ENCODE assay signal across 12 mouse cellular contexts in the genomic region with DNA sequence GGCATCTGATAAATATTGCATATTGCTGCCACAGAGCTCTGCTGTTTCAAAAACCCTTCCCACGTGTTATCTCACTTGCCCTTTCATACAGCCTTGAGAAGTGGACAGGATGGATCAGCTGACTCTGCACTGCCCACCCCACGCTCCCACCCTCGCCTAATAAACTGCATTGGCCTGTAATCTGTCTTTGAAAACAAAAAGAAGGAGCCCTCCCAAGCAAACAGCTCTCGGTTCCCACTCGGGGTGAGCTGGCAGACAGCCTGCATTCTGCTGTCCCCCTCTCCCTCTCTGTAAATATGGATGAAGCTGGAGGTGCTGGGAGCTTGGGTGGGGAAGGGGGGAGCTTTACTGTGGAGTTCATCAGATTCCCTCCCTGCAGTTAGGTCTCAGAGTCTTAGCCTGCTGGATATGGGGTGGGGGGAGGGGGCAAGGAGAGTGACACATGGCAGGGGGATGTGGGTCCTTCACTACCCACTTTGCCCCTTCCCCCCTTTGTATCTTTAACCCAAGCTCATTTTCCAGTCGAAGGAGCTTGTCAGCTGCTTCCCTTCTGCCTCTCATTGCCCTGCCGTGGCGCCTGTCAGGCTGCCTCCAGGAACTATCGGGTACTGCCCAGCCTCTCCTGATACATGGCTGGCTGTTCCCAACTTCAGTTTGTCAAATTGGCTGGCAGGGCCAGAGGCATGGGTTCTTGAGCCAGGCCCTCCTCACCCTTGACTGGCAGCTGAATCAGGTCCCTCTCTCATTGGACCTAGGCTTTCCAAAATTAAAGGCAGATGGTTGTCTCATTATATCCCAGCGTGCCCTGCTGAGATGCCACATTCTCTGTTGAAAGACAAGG. TPM values are rescaled to one million over a fixed set of nuclear protein-coding genes. Genes with fewer than 3 reads are reported as not detected.
DNase-seq lines count a peak whose midpoint lies in the region; ATAC-seq lines count a peak whose summit lies in the region.
"Had no signal": no experiment of that assay in that cellular context is flagged by ENCODE, and none has a peak within 500 bp of the region (broad histone marks: within the 10 kb centered on the region; RNA-seq: fewer than 3 reads in every experiment).

No protein-coding gene starts in this region.

- no peak overlapping the region for H3K9ac ChIP-seq in hindbrain, embryonic 12.5 days
- H3K9ac ChIP-seq: heart, embryonic 15.5 days; limb, embryonic 13.5 days had no signal

- peak; percentile 62 for DNase-seq in adrenal gland, adult 2 months
- DNase-seq in adrenal gland, adult 18-20 months (ENCODE audit: low spot score in 2 of 2) = no peak
- DNase-seq in right cerebral cortex, postnatal 10 days (ENCODE audit: low spot score in 2 of 2) = peak; percentile 43 to 52
- DNase-seq in right cerebral cortex, postnatal 14 days = no peak
- no peak for DNase-seq in layer of hippocampus, postnatal 36 days
- no peak for DNase-seq in frontal cortex, postnatal 36 days (ENCODE audit: low spot score in 2 of 2)
- no peak for DNase-seq in layer of hippocampus, postnatal 25 days (ENCODE audit: extremely low spot score in 1 of 2, low spot score in 1 of 2)
- DNase-seq: kidney, postnatal 36 days had no signal

- peaks cover 8% of the 10 kb centered on the region for H3K36me3 ChIP-seq in hindbrain, embryonic 12.5 days
- H3K36me3 ChIP-seq: heart, embryonic 15.5 days had no signal

- peaks cover 33% of the 10 kb centered on the region for H3K4me1 ChIP-seq in hindbrain, embryonic 12.5 days
- H3K4me1 ChIP-seq: heart, embryonic 15.5 days had no signal

- H3K9me3 ChIP-seq in hindbrain, embryonic 12.5 days (replicated peaks) = no peaks in the 10 kb centered on the region
- H3K9me3 ChIP-seq: heart, embryonic 15.5 days; limb, embryonic 13.5 days had no signal

- ATAC-seq in hindbrain, embryonic 12.5 days (ENCODE audit: low FRiP score) = peak; percentile 70

- no peaks in the 10 kb centered on the region for H3K27me3 ChIP-seq in hindbrain, embryonic 12.5 days
- H3K27me3 ChIP-seq: heart, embryonic 15.5 days; limb, embryonic 13.5 days had no signal

- no peak overlapping the region for H3K4me2 ChIP-seq in hindbrain, embryonic 12.5 days (replicated peaks)
- H3K4me2 ChIP-seq: heart, embryonic 15.5 days; limb, embryonic 13.5 days had no signal

- peak overlapping the region; percentile 75 for H3K27ac ChIP-seq in hindbrain, embryonic 12.5 days
- H3K27ac ChIP-seq: heart, embryonic 15.5 days; limb, embryonic 13.5 days had no signal

- 40% methylated on average over 10 of the region's 10 CpGs for WGBS in hindbrain, embryonic 12.5 days

- no peak overlapping the region for H3K4me3 ChIP-seq in hindbrain, embryonic 12.5 days
- H3K4me3 ChIP-seq: erythroblast, embryonic 14.5 days; heart, embryonic 15.5 days; limb, embryonic 13.5 days had no signal

RNA-seq across cellular contexts. Expression of a gene that starts 10.6 kb away (rescaled TPM):
- 100 to 1,000 TPM; 201 to 299 TPM for total RNA-seq in adrenal gland, adult 2 months (2021)
- polyA plus RNA-seq in adrenal gland, adult 2 months (2012; rRNA removed) = 191 and 211 TPM in 2 replicates
- total RNA-seq in adrenal gland, adult 18-20 months (2021) = 100 to 1,000 TPM; 209 to 250 TPM
- polyA plus RNA-seq in hindbrain, embryonic 12.5 days (2016; fragmentation: Nextera tagmentation; extraction: Ambion mirVana) = 190 and 196 TPM in 2 replicates
- total RNA-seq in layer of hippocampus, postnatal 36 days (2021) = 10 to 100 TPM; 79.6 to 85.8 TPM
- 100 to 1,000 TPM in 1 of 2 experiments, 10 to 100 TPM in 1; 82.2 to 112 TPM for total RNA-seq in layer of hippocampus, postnatal 25 days (2021)
- polyA plus RNA-seq: erythroblast, embryonic 14.5 days had no signal

RNA-seq across cellular contexts. Expression of a gene that starts 18.8 kb away (rescaled TPM):
- total RNA-seq in adrenal gland, adult 2 months (2021) = 1 to 10 TPM; 5.0 to 5.2 TPM
- 11.7 and 13.8 TPM in 2 replicates for polyA plus RNA-seq in adrenal gland, adult 2 months (2012; rRNA removed)
- total RNA-seq in adrenal gland, adult 18-20 months (2021) = 1 to 10 TPM; 4.5 to 8.9 TPM
- 1.9 and 2.1 TPM in 2 replicates for polyA plus RNA-seq in hindbrain, embryonic 12.5 days (2016; fragmentation: Nextera tagmentation; extraction: Ambion mirVana)
- total RNA-seq in layer of hippocampus, postnatal 36 days (2021) = 1 to 10 TPM; 6.8 to 7.9 TPM
- 10 to 100 TPM in 1 of 2 experiments, 1 to 10 TPM in 1; 8.3 to 10.6 TPM for total RNA-seq in layer of hippocampus, postnatal 25 days (2021)
- polyA plus RNA-seq: erythroblast, embryonic 14.5 days had no signal

RNA-seq across cellular contexts. Expression of a gene that starts 45.8 kb away (rescaled TPM):
- total RNA-seq in adrenal gland, adult 2 months (2021) = 1 to 10 TPM in 1 of 2 experiments, under 1 TPM in 1; 0.55 to 1.3 TPM
- 2.9 and 4.1 TPM in 2 replicates for polyA plus RNA-seq in adrenal gland, adult 2 months (2012; rRNA removed)
- total RNA-seq in adrenal gland, adult 18-20 months (2021) = 1 to 10 TPM in 1 of 2 experiments, under 1 TPM in 1; 0.53 to 1.3 TPM
- polyA plus RNA-seq in hindbrain, embryonic 12.5 days (2016; fragmentation: Nextera tagmentation; extraction: Ambion mirVana) = 2.3 and 4.8 TPM in 2 replicates
- total RNA-seq in layer of hippocampus, postnatal 36 days (2021) = 10 to 100 TPM; 88.0 to 91.7 TPM
- 10 to 100 TPM; 74.4 to 96.5 TPM for total RNA-seq in layer of hippocampus, postnatal 25 days (2021)
- polyA plus RNA-seq: erythroblast, embryonic 14.5 days had no signal

Comparison
In these comparisons a context has a peak if more than half of its experiments do, and no peak if none do; other contexts are left out.
1. DNase-seq: peak in adrenal gland, adult 2 months (single experiment) and right cerebral cortex, postnatal 10 days (2 of 2); none in adrenal gland, adult 18-20 months (0 of 2), right cerebral cortex, postnatal 14 days (single experiment), layer of hippocampus, postnatal 36 days (0 of 2), frontal cortex, postnatal 36 days (0 of 2) and layer of hippocampus, postnatal 25 days (0 of 2).
2. RNA of a gene that starts 45.8 kb away (total RNA-seq): 74.4 to 96.5 TPM in layer of hippocampus, postnatal 25 days and 88.0 to 91.7 TPM in layer of hippocampus, postnatal 36 days; 0.55 to 1.3 TPM in adrenal gland, adult 2 months and 0.53 to 1.3 TPM in adrenal gland, adult 18-20 months; every median in the first group is over 10 times any median in the second.